Comparison of ENCODE assay signal across 8 mouse cellular contexts in genomic region chr2:179193507-179194160, GRCm38 (mm10).
DNase-seq lines count a peak whose midpoint lies in the region; ATAC-seq lines count a peak whose summit lies in the region.

No protein-coding gene starts in this region.

- H3K4me2 ChIP-seq in hindbrain, embryonic 16.5 days (ENCODE audit: low read length), result no peak overlapping the region

- no peaks in the 10 kb centered on the region for H3K36me3 ChIP-seq in hindbrain, embryonic 16.5 days (ENCODE audit: control insufficient read depth, insufficient read depth, low read length)

- peaks cover 4% of the 10 kb centered on the region; the same call in 1 of the 2 replicates for H3K4me1 ChIP-seq in hindbrain, embryonic 16.5 days (ENCODE audit: control insufficient read depth, insufficient read depth, low read depth, low read length)

- ATAC-seq in hindbrain, embryonic 16.5 days, result peak; percentile 67
- ATAC-seq in erythroid progenitor cell, adult 5-6 weeks (replicated peaks; ENCODE audit: low FRiP score, poor library complexity, severe bottlenecking), result no peak

- no peak overlapping the region for H3K27ac ChIP-seq in hindbrain, embryonic 16.5 days (ENCODE audit: low read depth, low read length)

- DNase-seq in WW6 (ENCODE audit: low read depth, low spot score), result peak; percentile 57
- peak; percentile 84 to 88 for DNase-seq in cerebellum, postnatal 10 days
- DNase-seq in frontal cortex, postnatal 36 days (ENCODE audit: low spot score in 2 of 2), result peak; percentile 57 to 76
- DNase-seq in layer of hippocampus, postnatal 25 days (ENCODE audit: extremely low spot score in 1 of 2, low spot score in 1 of 2), result peak; percentile 60 to 77
- peak; percentile 62 for DNase-seq in lung, postnatal 25 days (ENCODE audit: low spot score)
- peak; percentile 62 to 78 for DNase-seq in right cerebral cortex, postnatal 10 days (ENCODE audit: low spot score in 2 of 2)

- 40% methylated on average over 9 of the region's 9 CpGs for WGBS in hindbrain, embryonic 16.5 days

- H3K9ac ChIP-seq in hindbrain, embryonic 16.5 days (ENCODE audit: low read depth, low read length), result no peak overlapping the region

- H3K4me3 ChIP-seq in hindbrain, embryonic 16.5 days (ENCODE audit: low read length), result no peak overlapping the region

- H3K27me3 ChIP-seq in hindbrain, embryonic 16.5 days (replicated peaks; ENCODE audit: control insufficient read depth, insufficient read depth, low read length), result no peaks in the 10 kb centered on the region; the same call in 1 of the 2 replicates

- no peaks in the 10 kb centered on the region for H3K9me3 ChIP-seq in hindbrain, embryonic 16.5 days (ENCODE audit: control insufficient read depth, low read length)
